Mouse (Mus musculus): ENCODE results near the gene Leap2. TPM values are rescaled to one million over a fixed set of nuclear protein-coding genes. Genes with fewer than 3 reads are reported as not detected.
A peak's percentile ranks its signal among the peaks of the same experiment; 100 is the strongest.

Leap2 gene
- polyA plus RNA-seq (2012; rRNA removed): not detected in 2 replicates

- no peak for DNase-seq (ENCODE audit: low read depth)
- TF ChIP-seq CTCF (IDR thresholded peaks at IDR 0.05; ENCODE audit: borderline replicate concordance, extremely low read depth, insufficient read depth, insufficient read length) (no peak), POLR2A (IDR thresholded peaks at IDR 0.05; ENCODE audit: borderline replicate concordance, extremely low read depth, insufficient read depth, insufficient read length, poor library complexity, severe bottlenecking) (no peak)
These were observed at the start of gene Leap2 for GRCm38 (mm10) chr11:53423036-53423435. Gene Leap2 (minus strand): TSS chr11:53423170.

- TF ChIP-seq CTCF (IDR thresholded peaks at IDR 0.05; ENCODE audit: borderline replicate concordance, extremely low read depth, insufficient read depth, insufficient read length) (peak; percentile 14; the same call in 1 of the 2 replicates), POLR2A (IDR thresholded peaks at IDR 0.05; ENCODE audit: borderline replicate concordance, extremely low read depth, insufficient read depth, insufficient read length, poor library complexity, severe bottlenecking) (no peak)
- DNase-seq (ENCODE audit: low read depth): peak; percentile 18
These were observed 49.7 kb upstream of the Leap2 start for GRCm38 (mm10) chr11:53472709-53473108.

- DNase-seq (ENCODE audit: low read depth): peak; percentile 96
These were observed 47.2 kb upstream of the Leap2 start, which contains the start of gene Gm9837 for GRCm38 (mm10) chr11:53469968-53470695. Gene Gm9837 (minus strand): TSS chr11:53470479.

GRCm38 (mm10) chr11:53469294-53469967 lies 46.5 kb upstream of the Leap2 start:
- peak; percentile 40 for DNase-seq (ENCODE audit: low read depth)
- TF ChIP-seq POLR2A (IDR thresholded peaks at IDR 0.05; ENCODE audit: borderline replicate concordance, extremely low read depth, insufficient read depth, insufficient read length, poor library complexity, severe bottlenecking) (no peak), CTCF (IDR thresholded peaks at IDR 0.05; ENCODE audit: borderline replicate concordance, extremely low read depth, insufficient read depth, insufficient read length) (no peak)

More at GRCm38 (mm10) chr11:53469968-53470695, 47.2 kb upstream of the Leap2 start, which contains the start of gene Gm9837:
- TF ChIP-seq CTCF (IDR thresholded peaks at IDR 0.05; ENCODE audit: borderline replicate concordance, extremely low read depth, insufficient read depth, insufficient read length) (peak; percentile 98), POLR2A (IDR thresholded peaks at IDR 0.05; ENCODE audit: borderline replicate concordance, extremely low read depth, insufficient read depth, insufficient read length, poor library complexity, severe bottlenecking) (no peak)

GRCm38 (mm10) chr11:53466231-53466971 lies 43.4 kb upstream of the Leap2 start:
- peak; percentile 87 for DNase-seq (ENCODE audit: low read depth)
- TF ChIP-seq POLR2A (IDR thresholded peaks at IDR 0.05; ENCODE audit: borderline replicate concordance, extremely low read depth, insufficient read depth, insufficient read length, poor library complexity, severe bottlenecking): no peak
- TF ChIP-seq CTCF (IDR thresholded peaks at IDR 0.05; ENCODE audit: borderline replicate concordance, extremely low read depth, insufficient read depth, insufficient read length): peak; percentile 89

- no peak for TF ChIP-seq CTCF (IDR thresholded peaks at IDR 0.05; ENCODE audit: borderline replicate concordance, extremely low read depth, insufficient read depth, insufficient read length)
- no peak for TF ChIP-seq POLR2A (IDR thresholded peaks at IDR 0.05; ENCODE audit: borderline replicate concordance, extremely low read depth, insufficient read depth, insufficient read length, poor library complexity, severe bottlenecking)
- peak; percentile 51 for DNase-seq (ENCODE audit: low read depth)
These were observed 40.8 kb upstream of the Leap2 start for GRCm38 (mm10) chr11:53463551-53464424.

GRCm38 (mm10) chr11:53461727-53462126 lies 38.8 kb upstream of the Leap2 start:
- no peak for DNase-seq (ENCODE audit: low read depth)
- TF ChIP-seq POLR2A (IDR thresholded peaks at IDR 0.05; ENCODE audit: borderline replicate concordance, extremely low read depth, insufficient read depth, insufficient read length, poor library complexity, severe bottlenecking) (no peak), CTCF (IDR thresholded peaks at IDR 0.05; ENCODE audit: borderline replicate concordance, extremely low read depth, insufficient read depth, insufficient read length) (no peak)

GRCm38 (mm10) chr11:53460192-53460591 lies 37.2 kb upstream of the Leap2 start:
- no peak for DNase-seq (ENCODE audit: low read depth)
- TF ChIP-seq CTCF (IDR thresholded peaks at IDR 0.05; ENCODE audit: borderline replicate concordance, extremely low read depth, insufficient read depth, insufficient read length) (no peak), POLR2A (IDR thresholded peaks at IDR 0.05; ENCODE audit: borderline replicate concordance, extremely low read depth, insufficient read depth, insufficient read length, poor library complexity, severe bottlenecking) (no peak)

- TF ChIP-seq POLR2A (IDR thresholded peaks at IDR 0.05; ENCODE audit: borderline replicate concordance, extremely low read depth, insufficient read depth, insufficient read length, poor library complexity, severe bottlenecking) (no peak), CTCF (IDR thresholded peaks at IDR 0.05; ENCODE audit: borderline replicate concordance, extremely low read depth, insufficient read depth, insufficient read length) (no peak)
- no peak for DNase-seq (ENCODE audit: low read depth)
These were observed 36.0 kb upstream of the Leap2 start for GRCm38 (mm10) chr11:53458996-53459395.

- no peak for DNase-seq (ENCODE audit: low read depth)
These were observed 34.5 kb upstream of the Leap2 start for GRCm38 (mm10) chr11:53457372-53457954.

More at GRCm38 (mm10) chr11:53457372-53457954, 34.5 kb upstream of the Leap2 start:
- 0 out of 2 replicates have a peak, but pooled peaks have one; percentile 0 for TF ChIP-seq CTCF (IDR thresholded peaks at IDR 0.05; ENCODE audit: borderline replicate concordance, extremely low read depth, insufficient read depth, insufficient read length)
- TF ChIP-seq POLR2A (IDR thresholded peaks at IDR 0.05; ENCODE audit: borderline replicate concordance, extremely low read depth, insufficient read depth, insufficient read length, poor library complexity, severe bottlenecking): no peak

All from brain, embryonic 14.5 days (tissue).